Mouse (Mus musculus) neural tube, embryonic 12.5 days (tissue): Measurements from ENCODE around the gene Hnrnph3. TPM values are rescaled to one million over a fixed set of nuclear protein-coding genes. Genes with fewer than 3 reads are reported as not detected.

Experiments used
- ATAC-seq: fragments of 200-750 bp; cut with Nextera tagmentation; 2 replicates; pipeline ENCODE4 v1.8.0; 2017; ENCODE audit warnings: low read depth, mild to moderate bottlenecking, moderate TSS enrichment, moderate library complexity; ENCODE audit not compliant: low FRiP score
- H3K27ac ChIP-seq: fragments of 300-500 bp; sonication (generic); 2 replicates; pipeline ENCODE4 v1.5.1; 2016
- H3K27me3 ChIP-seq: fragments of 300-500 bp; sonication (generic); replicated peaks from 2 replicates; pipeline ENCODE4 v1.6.1; 2016; ENCODE audit warnings: mild to moderate bottlenecking
- H3K36me3 ChIP-seq: fragments of 300-500 bp; sonication (generic); 2 replicates; pipeline ENCODE4 v1.6.1; 2016; ENCODE audit warnings: mild to moderate bottlenecking
- H3K4me1 ChIP-seq: fragments of 300-500 bp; sonication (generic); 2 replicates; pipeline ENCODE4 v1.6.1; 2016
- H3K4me2 ChIP-seq: fragments of 300-500 bp; sonication (generic); replicated peaks from 2 replicates; pipeline ENCODE4 v1.6.1; 2016; ENCODE audit warnings: mild to moderate bottlenecking
- H3K4me3 ChIP-seq: fragments of 300-500 bp; sonication (generic); 2 replicates; pipeline ENCODE4 v1.5.1; 2016
- H3K9ac ChIP-seq: fragments of 300-500 bp; sonication (generic); 2 replicates; pipeline ENCODE4 v1.6.1; 2016; ENCODE audit warnings: mild to moderate bottlenecking
- H3K9me3 ChIP-seq: fragments of 300-500 bp; sonication (generic); 2 replicates; pipeline ENCODE4 v1.6.1; 2016; ENCODE audit warnings: mild to moderate bottlenecking
- WGBS: fragments of 180-500 bp; shearing (Covaris S2); methylation state at CpG from one replicate; pipeline ENCODE4 v1.1.7; 2016; 5-methylcytosine and 5-hydroxymethylcytosine counted together
- polyA plus RNA-seq: library from polyadenylated mRNA; unstranded; fragments of >200 nt; fragmentation: Nextera tagmentation; extraction: Ambion mirVana; gene quantifications from 2 replicates; pipeline ENCODE4 v1.2.1, GENCODE M21; 2016

Gene Hnrnph3
- polyA plus RNA-seq, 1 experiment from 2014 or later, result 247 TPM

DNA sequence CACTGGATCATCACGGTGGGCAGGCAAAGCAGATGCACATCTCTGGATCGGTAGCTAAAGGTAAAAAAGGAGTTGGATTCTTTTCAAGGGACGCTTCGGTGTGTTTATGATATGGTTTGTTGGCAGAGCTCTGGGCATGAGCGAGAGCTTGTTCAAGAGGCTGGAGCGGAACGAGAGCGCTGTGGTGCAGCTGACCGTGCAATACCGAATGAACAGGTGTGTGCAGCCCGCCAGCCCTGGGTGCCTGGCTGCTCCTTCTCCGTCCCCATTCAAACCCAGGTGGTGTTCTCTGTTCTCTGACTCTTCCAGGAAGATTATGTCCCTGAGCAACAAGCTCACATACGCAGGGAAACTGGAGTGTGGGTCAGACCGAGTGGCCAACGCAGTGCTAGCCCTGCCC, 57.7 kb downstream of the Hnrnph3 start:
- H3K27me3 ChIP-seq, result no peaks in the 10 kb centered on the region
- 95% methylated on average over 15 of the region's 15 CpGs for WGBS

GRCm38 (mm10) chr10:62965796-62966195, 58.2 kb downstream of the Hnrnph3 start:
- ATAC-seq, result no peak

More for the DNA sequence above, 57.7 kb downstream of the Hnrnph3 start:
- Histone ChIP-seq H3K4me1 (no peaks in the 10 kb centered on the region), H3K9me3 (no peaks in the 10 kb centered on the region), H3K4me3 (no peak overlapping the region), H3K9ac (no peak overlapping the region), H3K4me2 (no peak overlapping the region), H3K36me3 (peaks cover 76% of the 10 kb centered on the region), H3K27ac (no peak overlapping the region)
- ATAC-seq, result no peak

More at GRCm38 (mm10) chr10:62965796-62966195, 58.2 kb downstream of the Hnrnph3 start:
- no peak overlapping the region for H3K4me2 ChIP-seq
- no peak overlapping the region for H3K27ac ChIP-seq
- peaks cover 78% of the 10 kb centered on the region for H3K36me3 ChIP-seq
- H3K4me3 ChIP-seq, result no peak overlapping the region
- no peaks in the 10 kb centered on the region for H3K9me3 ChIP-seq
- no peaks in the 10 kb centered on the region for H3K27me3 ChIP-seq
- H3K9ac ChIP-seq, result no peak overlapping the region
- no peaks in the 10 kb centered on the region for H3K4me1 ChIP-seq
- 94% methylated on average over 11 of the region's 11 CpGs for WGBS

Other genes with a start within 250 kb of the Hnrnph3 start
- gene Ccar1, start 231.9 kb downstream of the Hnrnph3 start, polyA plus RNA-seq, result 129 and 147 TPM in 2 replicates
- 27.4 and 27.8 TPM in 2 replicates for gene Tet1, start 115.2 kb downstream of the Hnrnph3 start, polyA plus RNA-seq
- 14.5 and 14.6 TPM in 2 replicates for gene Slc25a16, start 103.6 kb downstream of the Hnrnph3 start, polyA plus RNA-seq
- 15.6 and 17.2 TPM in 2 replicates for gene Dna2, start 77.2 kb downstream of the Hnrnph3 start, polyA plus RNA-seq
- gene Rufy2, start 44.0 kb downstream of the Hnrnph3 start, polyA plus RNA-seq, result 36.3 and 39.1 TPM in 2 replicates
- 0.73 and 0.80 TPM in 2 replicates for gene Pbld2, start 98 bp upstream of the Hnrnph3 start, polyA plus RNA-seq
- 1.2 and 1.3 TPM in 2 replicates for gene Pbld1, start 35.9 kb upstream of the Hnrnph3 start, polyA plus RNA-seq
- 0.47 and 0.74 TPM in 2 replicates for gene Atoh7, start 75.4 kb upstream of the Hnrnph3 start, polyA plus RNA-seq
- gene Mypn, start 179.7 kb upstream of the Hnrnph3 start, polyA plus RNA-seq, result 0.58 and 0.61 TPM in 2 replicates
- 36.0 and 36.2 TPM in 2 replicates for gene Herc4, start 219.6 kb upstream of the Hnrnph3 start, polyA plus RNA-seq